In genomic region chr14:20658326-20658725, GRCm38 (mm10) we compare ENCODE assay signal across 10 mouse cellular contexts. TPM values are rescaled to one million over a fixed set of nuclear protein-coding genes. Genes with fewer than 3 reads are reported as not detected.
DNase-seq lines count a peak whose midpoint lies in the region; TF ChIP-seq lines count a peak whose summit lies in the region.
"Had no signal": no experiment of that assay in that cellular context is flagged by ENCODE, and none has a peak within 500 bp of the region (broad histone marks: within the 10 kb centered on the region; RNA-seq: fewer than 3 reads in every experiment).

No protein-coding gene starts in this region.

- in situ Hi-C loops in CH12.LX (cut with MboI; ENCODE audit: low pct_ligation_motif_present, low pct_unique_long_range_greater_than_20kb, low sequenced_read_pairs): loop anchor here (5.0 kb wide), 1 partner anchor 81 kb away; no protein-coding TSS in a partner anchor

- peak; percentile 16; the same call in 1 of the 2 replicates for TF ChIP-seq CTCF in cerebellum, adult 2 months (IDR thresholded peaks at IDR 0.05; ENCODE audit: borderline replicate concordance, insufficient read depth, low read depth, low read length)
- peak; percentile 60 to 78 for TF ChIP-seq CTCF in CH12.LX (conservative IDR thresholded peaks at IDR 0.05 in 1 of 2, IDR thresholded peaks at IDR 0.05 in 1 of 2; ENCODE audit: low read depth in 2 of 2, low read length in 2 of 2)

- dilution Hi-C loops in CH12.LX (cut with MboI; ENCODE audit: extremely low pct_ligation_motif_present, extremely low pct_unique_long_range_greater_than_20kb, low sequenced_read_pairs): no loop called here

- no peak overlapping the region for H3K9ac ChIP-seq in CH12.LX (ENCODE audit: insufficient read depth, low read depth)
- H3K9ac ChIP-seq: limb, embryonic 12.5 days had no signal

- H3K27me3 ChIP-seq in cerebellum, adult 2 months (ENCODE audit: control insufficient read depth, insufficient read depth, low read length): no peaks in the 10 kb centered on the region
- H3K27me3 ChIP-seq in CH12.LX (replicated peaks): peaks cover 22% of the 10 kb centered on the region
- H3K27me3 ChIP-seq in embryonic facial prominence, embryonic 10.5 days (replicated peaks; ENCODE audit: low read depth, poor library complexity, severe bottlenecking): peaks cover 17% of the 10 kb centered on the region

- TF ChIP-seq POLR2A in cerebellum, adult 2 months (IDR thresholded peaks at IDR 0.05; ENCODE audit: borderline replicate concordance, insufficient read depth, low read length): no peak
- no peak for TF ChIP-seq POLR2A in CH12.LX (IDR thresholded peaks at IDR 0.05; ENCODE audit: low read depth, low read length)

- H3K36me3 ChIP-seq in CH12.LX (replicated peaks in 1 of 2; ENCODE audit: control insufficient read depth in 1 of 2, insufficient read depth in 1 of 2, low read length in 1 of 2): no peaks in the 10 kb centered on the region
- no peaks in the 10 kb centered on the region for H3K36me3 ChIP-seq in embryonic facial prominence, embryonic 10.5 days (replicated peaks)
- H3K36me3 ChIP-seq: limb, embryonic 12.5 days had no signal

- no peaks in the 10 kb centered on the region for H3K9me3 ChIP-seq in CH12.LX (replicated peaks; ENCODE audit: low read length)
- H3K9me3 ChIP-seq in embryonic facial prominence, embryonic 10.5 days: no peaks in the 10 kb centered on the region
- H3K9me3 ChIP-seq: limb, embryonic 12.5 days had no signal

- H3K4me2 ChIP-seq in CH12.LX (ENCODE audit: insufficient read depth, low read depth, poor library complexity, severe bottlenecking): no peak overlapping the region
- H3K4me2 ChIP-seq: limb, embryonic 12.5 days had no signal

- H3K79me2 ChIP-seq in CH12.LX (replicated peaks; ENCODE audit: control insufficient read depth, extremely low read depth, insufficient read depth, poor library complexity, severe bottlenecking): no peaks in the 10 kb centered on the region

- no peak overlapping the region for H3K4me3 ChIP-seq in cerebellum, adult 2 months (replicated peaks; ENCODE audit: insufficient read depth, low read depth, low read length)
- no peak overlapping the region for H3K4me3 ChIP-seq in CH12.LX (replicated peaks in 1 of 3; ENCODE audit: low read depth in 2 of 3, low read length in 2 of 3, poor library complexity in 1 of 3)
- H3K4me3 ChIP-seq in embryonic facial prominence, embryonic 10.5 days: no peak overlapping the region
- H3K4me3 ChIP-seq: limb, embryonic 12.5 days had no signal

- H3K27ac ChIP-seq in cerebellum, adult 2 months (ENCODE audit: insufficient read depth, low read length): no peak overlapping the region
- no peak overlapping the region for H3K27ac ChIP-seq in CH12.LX (ENCODE audit: insufficient read depth, low read depth)
- H3K27ac ChIP-seq in embryonic facial prominence, embryonic 10.5 days (replicated peaks): no peak overlapping the region
- H3K27ac ChIP-seq: limb, embryonic 12.5 days had no signal

- DNase-seq in cerebellum, adult 2 months: peak in 1 of 2 experiments; percentile 49
- DNase-seq in cerebellum, adult 9-11 months: no peak
- peak; percentile 37 to 59 for DNase-seq in layer of hippocampus, postnatal 10 days (ENCODE audit: low spot score in 2 of 2)
- DNase-seq in layer of hippocampus, adult 8-10 months (ENCODE audit: low spot score in 2 of 2): no peak
- peak; percentile 44 for DNase-seq in CH12.LX (ENCODE audit: extremely low read depth)
- DNase-seq in embryonic facial prominence, embryonic 10.5 days (ENCODE audit: low spot score): peak; percentile 19
- DNase-seq in naive thymus-derived CD4-positive, alpha-beta T cell, adult 2 months (ENCODE audit: low read depth): peak; percentile 74
- no peak for DNase-seq in ovary, postnatal 36 days (ENCODE audit: low spot score)

- H3K4me1 ChIP-seq in cerebellum, adult 2 months (ENCODE audit: control insufficient read depth, insufficient read depth, low read length): 0 out of 2 replicates have a peak, but pooled peaks cover 3% of the 10 kb centered on the region
- H3K4me1 ChIP-seq in CH12.LX (ENCODE audit: control insufficient read depth in 1 of 2, insufficient read depth in 2 of 2): peaks cover 2 to 35% of the 10 kb centered on the region in 2 experiments; a peak in 3 of 4 replicates
- peaks cover 34% of the 10 kb centered on the region for H3K4me1 ChIP-seq in embryonic facial prominence, embryonic 10.5 days

- TF ChIP-seq RAD21 in CH12.LX (IDR thresholded peaks at IDR 0.05; ENCODE audit: low read depth, low read length): peak; percentile 62

- TF ChIP-seq EP300 in CH12.LX (IDR thresholded peaks at IDR 0.05; ENCODE audit: low read length): no peak

TF ChIP-seq in CH12.LX, 34 proteins besides CTCF, POLR2A, EP300 and RAD21:
- TF ChIP-seq SMC3 (IDR thresholded peaks at IDR 0.05; ENCODE audit: low read depth, low read length): peak; percentile 84
- no peak for TF ChIP-seq PAX5 (IDR thresholded peaks at IDR 0.05; ENCODE audit: low read length)

RNA-seq across cellular contexts. Expression of gene Myoz1, which starts 2.0 kb away (rescaled TPM):
- not detected in 2 replicates for polyA plus RNA-seq in cerebellum, adult 2 months (2012; rRNA removed)
- under 1 TPM in 1 of 2 experiments, not detected in 1; 0.39 TPM for total RNA-seq in layer of hippocampus, postnatal 10 days (2021)
- total RNA-seq in layer of hippocampus, adult 8-10 months (2022): 1 to 10 TPM in 2 of 4 experiments, not detected in 2; 1.0 to 1.1 TPM
- total RNA-seq in CH12.LX (2012; rRNA removed): 1.0 and 1.7 TPM in 2 replicates
- 1.6 and 2.4 TPM in 2 replicates for total RNA-seq in CH12.LX (2014; rRNA removed)
- polyA plus RNA-seq in CH12.LX (2012; ENCODE audit: insufficient read length, low read depth): 2.3 and 2.6 TPM in 2 replicates
- polyA plus RNA-seq in embryonic facial prominence, embryonic 10.5 days (2016; fragmentation: Nextera tagmentation; extraction: Ambion mirVana): 0.26 and 0.71 TPM in 2 replicates
- total RNA-seq: ES-E14 had no signal

RNA-seq across cellular contexts. Expression of gene Synpo2l, which starts 9.8 kb away (rescaled TPM):
- 0.08 and 0.13 TPM in 2 replicates for polyA plus RNA-seq in cerebellum, adult 2 months (2012; rRNA removed)
- total RNA-seq in layer of hippocampus, postnatal 10 days (2021): under 1 TPM; 0.21 to 0.29 TPM
- under 1 TPM; 0.19 to 0.54 (median 0.27) TPM for total RNA-seq in layer of hippocampus, adult 8-10 months (2022)
- total RNA-seq in CH12.LX (2012; rRNA removed): 0.04 TPM in 2 replicates
- not detected in 2 replicates for total RNA-seq in CH12.LX (2014; rRNA removed)
- polyA plus RNA-seq in CH12.LX (2012; ENCODE audit: insufficient read length, low read depth): 0.13 and 0.26 TPM in 2 replicates
- polyA plus RNA-seq in embryonic facial prominence, embryonic 10.5 days (2016; fragmentation: Nextera tagmentation; extraction: Ambion mirVana): 0.50 and 0.54 TPM in 2 replicates

RNA-seq across cellular contexts. Expression of gene Sec24c, which starts 15.8 kb away (rescaled TPM):
- 93.3 and 116 TPM in 2 replicates for polyA plus RNA-seq in cerebellum, adult 2 months (2012; rRNA removed)
- total RNA-seq in layer of hippocampus, postnatal 10 days (2021): 100 to 1,000 TPM; 108 to 109 TPM
- total RNA-seq in layer of hippocampus, adult 8-10 months (2022): 100 to 1,000 TPM; 107 to 130 (median 112) TPM
- total RNA-seq in CH12.LX (2012; rRNA removed) (95.9 and 103 TPM in 2 replicates), CH12.LX (2014; rRNA removed) (51.2 and 57.0 TPM in 2 replicates)
- 107 and 122 TPM in 2 replicates for polyA plus RNA-seq in CH12.LX (2012; ENCODE audit: insufficient read length, low read depth)
- polyA plus RNA-seq in embryonic facial prominence, embryonic 10.5 days (2016; fragmentation: Nextera tagmentation; extraction: Ambion mirVana): 117 and 120 TPM in 2 replicates

RNA-seq across cellular contexts. Expression of gene Usp54, which starts 17.5 kb away (rescaled TPM):
- polyA plus RNA-seq in cerebellum, adult 2 months (2012; rRNA removed): 60.6 and 63.1 TPM in 2 replicates
- total RNA-seq in layer of hippocampus, postnatal 10 days (2021): 10 to 100 TPM; 27.8 to 29.2 TPM
- total RNA-seq in layer of hippocampus, adult 8-10 months (2022): 10 to 100 TPM; 53.4 to 67.8 (median 59.7) TPM
- total RNA-seq in CH12.LX (2012; rRNA removed) (5.3 TPM in 2 replicates), CH12.LX (2014; rRNA removed) (4.5 and 5.4 TPM in 2 replicates)
- 9.1 and 11.7 TPM in 2 replicates for polyA plus RNA-seq in CH12.LX (2012; ENCODE audit: insufficient read length, low read depth)
- 13.4 and 15.2 TPM in 2 replicates for polyA plus RNA-seq in embryonic facial prominence, embryonic 10.5 days (2016; fragmentation: Nextera tagmentation; extraction: Ambion mirVana)

RNA-seq across cellular contexts. Expression of gene Fut11, which starts 36.4 kb away (rescaled TPM):
- polyA plus RNA-seq in cerebellum, adult 2 months (2012; rRNA removed): 15.9 and 17.1 TPM in 2 replicates
- 10 to 100 TPM; 19.5 TPM for total RNA-seq in layer of hippocampus, postnatal 10 days (2021)
- total RNA-seq in layer of hippocampus, adult 8-10 months (2022): 10 to 100 TPM; 14.6 to 15.8 (median 15.0) TPM
- 2.6 and 2.9 TPM in 2 replicates for total RNA-seq in CH12.LX (2012; rRNA removed)
- 3.5 and 3.7 TPM in 2 replicates for total RNA-seq in CH12.LX (2014; rRNA removed)
- polyA plus RNA-seq in CH12.LX (2012; ENCODE audit: insufficient read length, low read depth): 3.8 and 4.0 TPM in 2 replicates
- 20.2 and 20.9 TPM in 2 replicates for polyA plus RNA-seq in embryonic facial prominence, embryonic 10.5 days (2016; fragmentation: Nextera tagmentation; extraction: Ambion mirVana)

Comparison
In these comparisons a context has a peak if more than half of its experiments do, and no peak if none do; other contexts are left out.
1. DNase-seq: peak in layer of hippocampus, postnatal 10 days (2 of 2), CH12.LX (single experiment), embryonic facial prominence, embryonic 10.5 days (single experiment) and naive thymus-derived CD4-positive, alpha-beta T cell, adult 2 months (single experiment); none in cerebellum, adult 9-11 months (single experiment), layer of hippocampus, adult 8-10 months (0 of 2) and ovary, postnatal 36 days (single experiment).